Mouse (Mus musculus) NIH3T3 (cell line): ENCODE data around the gene Map3k9.

Experiments
- DNase-seq: peaks from one replicate; pipeline ENCODE4 v3.0.0-alpha.2; 2012; ENCODE audit warnings: low read depth

Gene Map3k9

GRCm38 (mm10) chr12:81781105-81781909 lies at the start of gene Map3k9:
Map3k9 (minus strand) TSS chr12:81781175.
- no peak for DNase-seq

DNA sequence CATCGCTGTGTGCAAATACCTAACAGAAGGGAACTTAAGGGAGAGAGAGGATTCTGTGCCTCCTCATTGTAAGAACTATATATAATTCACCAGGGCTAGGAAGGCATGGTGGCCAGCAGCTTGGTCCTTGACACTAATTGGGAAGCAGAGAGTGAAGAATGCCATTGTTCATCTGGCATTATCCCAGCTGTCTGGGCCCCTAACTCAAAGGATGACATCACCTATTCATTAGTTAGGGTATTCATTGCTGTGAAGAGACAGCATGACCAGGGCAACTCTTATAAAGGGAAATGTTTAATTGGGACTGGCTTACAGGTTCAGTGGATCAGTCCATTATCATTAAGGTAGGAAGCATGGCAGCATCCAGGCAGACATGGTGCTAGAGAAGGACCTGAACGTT lies 47.4 kb upstream of the Map3k9 start:
- no peak for DNase-seq

DNA sequence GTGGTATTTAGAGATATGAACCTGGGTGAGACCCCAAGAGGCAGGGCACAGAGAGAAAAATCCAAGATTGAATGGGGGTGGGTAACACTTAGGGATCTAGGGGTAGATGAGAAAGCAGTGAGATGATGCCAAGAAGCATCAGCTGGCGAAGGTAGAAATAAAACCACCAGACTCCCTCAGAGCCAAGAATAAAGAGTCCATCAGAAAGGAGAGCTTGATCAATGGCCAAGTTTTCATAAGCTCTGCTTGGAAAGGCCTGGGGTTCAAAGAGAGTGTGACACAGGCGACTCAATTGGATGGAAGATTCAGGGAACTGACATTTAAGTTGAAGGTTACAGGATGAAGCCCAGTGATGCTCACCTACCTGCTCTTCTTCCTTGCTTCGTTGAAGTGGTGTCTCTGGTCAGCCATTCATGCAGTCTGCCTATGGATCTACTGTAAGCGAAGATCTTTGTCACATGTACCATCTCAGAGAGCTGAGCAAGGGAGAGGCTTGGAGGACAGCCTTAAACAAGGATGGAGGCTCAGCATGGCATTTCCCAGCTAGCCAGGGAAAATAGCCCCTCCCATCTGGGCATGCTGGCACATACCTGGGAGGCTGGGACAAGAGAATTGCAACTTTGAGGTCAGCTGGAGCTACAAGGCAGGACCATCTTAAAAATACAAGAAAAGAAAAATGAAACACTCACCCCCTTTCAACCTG lies 42.0 kb upstream of the Map3k9 start:
- no peak for DNase-seq

DNA sequence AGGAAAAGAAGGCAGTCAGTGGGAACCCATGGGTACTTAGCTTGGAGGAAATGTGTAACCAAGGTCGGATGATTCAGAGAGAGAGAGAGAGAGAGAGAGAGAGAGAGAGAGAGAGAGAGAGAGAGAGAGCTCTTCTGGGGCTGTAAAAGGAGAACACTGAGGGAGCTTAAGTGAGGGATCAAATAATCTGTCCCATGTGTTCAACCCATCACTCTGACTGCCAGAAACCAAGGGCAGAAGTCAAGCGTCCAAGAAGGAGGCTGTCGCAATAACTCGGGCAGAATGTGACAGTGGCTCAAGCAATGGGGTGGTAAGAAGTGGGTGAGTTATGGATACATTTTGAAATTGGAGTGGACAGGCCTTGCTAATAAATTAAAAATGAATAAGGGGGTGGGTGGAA lies 41.2 kb upstream of the Map3k9 start:
- peak; percentile 72 for DNase-seq

- DNase-seq = no peak
Observed at GRCm38 (mm10) chr12:81820700-81821099, 39.7 kb upstream of the Map3k9 start.

DNA sequence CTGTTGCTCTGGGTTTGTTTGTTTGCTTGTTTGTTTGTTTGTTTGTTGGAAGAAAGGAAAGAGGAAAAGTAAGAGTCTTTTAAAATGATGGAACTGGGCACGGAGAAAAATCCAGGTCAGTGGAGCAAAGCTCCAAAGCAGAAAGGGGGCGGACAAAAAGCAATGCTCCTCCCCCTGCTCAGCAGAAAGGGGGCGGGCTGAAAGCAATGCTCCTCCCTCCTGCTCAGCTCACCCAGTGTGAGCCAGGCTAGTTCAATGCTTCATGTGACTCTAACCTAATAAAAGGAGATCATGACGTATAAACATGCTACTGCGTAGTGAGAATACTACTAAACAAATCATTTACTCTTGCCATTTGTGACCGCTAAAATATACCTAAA lies 36.1 kb upstream of the Map3k9 start:
- DNase-seq = no peak

- no peak for DNase-seq
Observed at GRCm38 (mm10) chr12:81816330-81817125, 35.6 kb upstream of the Map3k9 start.

DNA sequence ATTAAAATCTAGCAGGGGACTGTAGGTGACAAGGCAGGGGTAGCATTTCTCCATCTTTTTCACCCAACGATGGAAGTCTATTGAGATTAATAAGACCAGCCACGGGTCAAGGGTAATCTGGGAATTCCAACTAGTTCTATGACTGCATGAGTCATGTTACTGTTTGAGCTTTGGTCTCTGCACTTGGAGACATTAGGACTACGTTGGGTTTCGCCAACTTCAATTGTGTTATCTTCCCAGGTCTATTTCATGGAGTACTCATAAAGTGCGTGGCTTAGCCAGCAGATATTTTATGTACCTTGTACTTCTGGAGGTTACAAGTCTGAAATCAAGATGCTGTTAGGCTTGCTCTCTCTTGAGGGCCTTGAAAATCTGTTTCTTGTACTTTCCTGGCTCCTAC lies 33.8 kb upstream of the Map3k9 start:
- no peak for DNase-seq

DNA sequence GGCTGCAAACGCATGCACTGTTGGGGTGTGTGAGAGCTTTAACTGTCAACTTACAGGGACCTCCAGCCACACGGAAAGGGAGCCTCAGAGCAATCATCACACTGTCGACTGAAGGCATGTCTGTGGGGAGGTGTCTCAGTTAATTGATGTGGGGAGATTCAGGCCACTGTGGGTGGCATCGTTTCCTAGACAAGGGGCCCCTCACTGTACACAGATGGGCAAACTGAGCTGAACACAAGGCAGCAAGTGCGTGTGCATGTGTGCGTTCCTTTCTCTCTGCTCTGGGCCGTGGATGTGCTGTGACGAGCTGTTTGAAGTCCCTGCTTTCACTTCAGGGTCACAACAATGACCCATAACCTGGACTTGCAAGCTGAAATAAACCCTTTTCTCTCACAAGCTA lies 29.4 kb upstream of the Map3k9 start:
- DNase-seq = no peak

GRCm38 (mm10) chr12:81808596-81808995 lies 27.6 kb upstream of the Map3k9 start:
- DNase-seq = no peak

GRCm38 (mm10) chr12:81807953-81808352 lies 27.0 kb upstream of the Map3k9 start:
- no peak for DNase-seq

DNA sequence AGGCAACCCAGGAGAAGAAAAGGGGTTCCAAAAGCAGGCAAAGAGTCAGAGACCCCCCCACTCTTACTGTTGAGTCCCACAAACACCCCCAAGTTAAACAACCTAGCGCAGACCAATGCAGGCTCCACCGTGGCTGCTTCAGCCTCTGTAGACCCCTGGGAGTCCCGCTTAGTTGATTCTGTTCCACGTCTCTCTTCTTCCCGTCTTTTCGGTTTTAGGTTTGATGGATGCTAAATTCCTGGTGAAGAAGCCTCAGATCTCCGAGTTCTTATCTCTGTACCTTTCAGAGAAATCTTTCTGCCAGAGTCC lies 26.5 kb upstream of the Map3k9 start:
- no peak for DNase-seq

DNA sequence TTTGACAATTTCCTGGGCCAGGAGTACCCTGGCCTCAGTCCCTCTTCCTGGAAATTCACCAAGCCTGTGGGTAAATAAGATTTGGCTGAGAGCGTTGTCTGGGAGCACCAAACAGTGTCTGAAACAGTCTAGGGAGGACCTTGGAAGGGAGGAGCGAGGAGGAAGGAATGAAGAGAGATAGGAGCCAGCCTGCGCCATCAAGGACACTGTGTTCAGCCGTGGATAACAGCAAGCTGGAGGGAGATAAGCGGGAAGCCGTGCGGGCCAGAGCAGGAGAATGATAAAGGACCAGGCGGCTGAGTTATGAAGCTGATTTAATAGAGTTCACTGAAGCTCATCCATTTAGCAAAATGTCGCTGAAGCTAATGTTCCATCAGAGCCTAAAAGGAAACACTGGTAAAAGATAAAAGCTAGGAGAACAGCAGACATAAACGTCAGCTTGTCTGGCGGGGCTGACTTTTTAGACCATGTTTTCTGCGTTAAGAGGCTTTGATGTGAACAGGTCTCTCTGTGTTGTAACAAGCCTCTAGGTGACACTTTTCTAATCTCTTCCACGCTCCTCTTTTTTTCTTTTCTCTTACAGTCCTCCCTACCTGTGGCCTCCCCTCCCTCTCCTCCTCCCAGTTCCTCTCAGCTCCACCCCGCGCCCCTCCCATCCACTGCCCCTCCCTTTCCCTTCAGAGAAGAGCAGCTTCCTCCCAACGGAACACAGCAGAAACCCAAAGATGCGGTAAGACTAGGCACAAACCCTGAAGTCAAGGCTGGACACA lies 26.0 kb upstream of the Map3k9 start:
- no peak for DNase-seq

- DNase-seq = no peak
Observed at GRCm38 (mm10) chr12:81806114-81806513, 25.1 kb upstream of the Map3k9 start.

GRCm38 (mm10) chr12:81803803-81804202 lies 22.8 kb upstream of the Map3k9 start:
- no peak for DNase-seq

DNA sequence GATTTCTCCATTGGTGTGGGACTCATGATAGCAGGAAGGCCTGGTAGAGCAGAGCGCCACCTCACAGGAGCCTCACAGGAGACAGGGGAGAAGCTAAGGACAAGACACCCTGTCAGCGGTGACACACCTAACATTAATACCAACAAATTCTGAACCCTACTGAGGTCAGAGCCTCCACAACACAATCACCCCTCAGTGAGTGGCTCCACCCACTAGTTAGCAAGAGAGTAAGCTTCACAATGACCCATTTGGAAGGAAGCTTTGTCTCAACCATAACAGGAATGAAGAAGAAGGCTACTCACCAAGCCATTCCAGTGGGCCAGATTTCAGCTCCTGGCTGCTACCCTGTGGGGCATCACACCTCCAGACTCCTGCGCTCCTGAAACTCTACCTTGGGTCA lies 22.0 kb upstream of the Map3k9 start:
- DNase-seq = no peak

GRCm38 (mm10) chr12:81801134-81801533 lies 20.2 kb upstream of the Map3k9 start:
- DNase-seq = no peak

DNA sequence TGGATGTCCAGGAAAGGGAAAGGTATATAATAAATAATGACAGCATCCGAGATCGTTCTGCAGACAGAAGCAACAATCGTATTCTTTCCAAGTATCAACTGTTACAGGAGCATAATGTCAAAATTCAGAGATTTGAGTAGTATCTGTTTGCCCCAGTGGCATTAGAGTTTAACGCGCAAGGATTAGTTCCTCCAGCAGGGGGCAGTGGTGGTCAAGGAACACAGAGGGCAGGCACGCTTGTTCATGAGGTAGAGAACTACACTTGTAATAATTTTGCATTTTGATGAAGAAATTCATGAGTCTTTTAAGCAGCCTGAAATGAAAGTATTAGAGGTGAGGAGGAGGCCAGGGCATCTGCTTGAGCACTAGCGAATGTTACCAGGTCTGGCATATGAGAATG lies 15.6 kb upstream of the Map3k9 start:
- peak; percentile 92 for DNase-seq

- DNase-seq = no peak
Observed at GRCm38 (mm10) chr12:81792511-81793218, 11.7 kb upstream of the Map3k9 start.

GRCm38 (mm10) chr12:81789499-81789898 lies 8.5 kb upstream of the Map3k9 start:
- peak; percentile 40 for DNase-seq

DNA sequence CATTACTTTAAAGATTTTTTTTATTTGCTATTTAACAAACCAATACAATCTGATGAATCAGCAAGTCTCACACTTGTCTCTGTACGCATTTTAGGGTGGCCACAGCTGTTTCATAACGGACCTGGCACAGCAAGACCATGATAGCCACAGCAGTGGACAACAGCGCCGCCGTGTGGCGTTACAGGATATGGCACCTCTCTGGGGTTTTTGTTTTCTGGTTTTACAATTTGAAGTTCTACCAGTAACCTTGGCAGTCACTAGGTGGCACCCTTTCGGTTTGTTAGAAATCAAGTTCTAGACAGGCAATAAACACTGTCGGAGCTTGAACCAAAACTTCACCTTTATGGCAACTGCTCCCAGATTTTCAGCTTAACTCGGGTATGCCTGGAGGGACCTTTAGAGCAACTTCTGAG lies 7.7 kb upstream of the Map3k9 start:
- peak; percentile 98 for DNase-seq

GRCm38 (mm10) chr12:81787262-81787661 lies 6.3 kb upstream of the Map3k9 start:
- DNase-seq = peak; percentile 28
